Mouse (Mus musculus) layer of hippocampus, adult 11-12 months (tissue): ENCODE measurements around the gene Zbtb11.

Source experiments
- DNase-seq: peaks from one replicate; pipeline ENCODE4 v3.0.0; 2022; ENCODE audit warnings: low spot score

Zbtb11 gene

DNA sequence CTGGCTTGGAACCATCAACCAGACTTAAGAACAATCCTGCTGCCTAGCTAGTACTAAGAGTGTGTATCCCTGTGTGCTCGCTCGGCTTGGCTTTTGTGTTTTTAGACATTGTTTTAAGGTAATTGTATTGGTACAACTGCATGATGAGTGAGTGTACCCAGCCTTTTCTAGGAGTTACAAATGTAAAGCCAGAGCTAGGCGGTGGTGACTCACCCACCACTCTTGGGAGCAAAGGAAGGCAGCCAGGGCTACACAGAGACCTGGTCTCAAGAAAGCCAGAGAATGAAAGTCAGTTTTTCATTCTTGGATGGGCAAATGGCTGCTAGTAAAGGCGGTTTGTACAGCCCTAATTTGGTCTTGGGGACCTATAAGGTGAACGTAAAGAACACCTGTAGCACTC is 3.3 kb upstream of the Zbtb11 start:
- no peak for DNase-seq

DNA sequence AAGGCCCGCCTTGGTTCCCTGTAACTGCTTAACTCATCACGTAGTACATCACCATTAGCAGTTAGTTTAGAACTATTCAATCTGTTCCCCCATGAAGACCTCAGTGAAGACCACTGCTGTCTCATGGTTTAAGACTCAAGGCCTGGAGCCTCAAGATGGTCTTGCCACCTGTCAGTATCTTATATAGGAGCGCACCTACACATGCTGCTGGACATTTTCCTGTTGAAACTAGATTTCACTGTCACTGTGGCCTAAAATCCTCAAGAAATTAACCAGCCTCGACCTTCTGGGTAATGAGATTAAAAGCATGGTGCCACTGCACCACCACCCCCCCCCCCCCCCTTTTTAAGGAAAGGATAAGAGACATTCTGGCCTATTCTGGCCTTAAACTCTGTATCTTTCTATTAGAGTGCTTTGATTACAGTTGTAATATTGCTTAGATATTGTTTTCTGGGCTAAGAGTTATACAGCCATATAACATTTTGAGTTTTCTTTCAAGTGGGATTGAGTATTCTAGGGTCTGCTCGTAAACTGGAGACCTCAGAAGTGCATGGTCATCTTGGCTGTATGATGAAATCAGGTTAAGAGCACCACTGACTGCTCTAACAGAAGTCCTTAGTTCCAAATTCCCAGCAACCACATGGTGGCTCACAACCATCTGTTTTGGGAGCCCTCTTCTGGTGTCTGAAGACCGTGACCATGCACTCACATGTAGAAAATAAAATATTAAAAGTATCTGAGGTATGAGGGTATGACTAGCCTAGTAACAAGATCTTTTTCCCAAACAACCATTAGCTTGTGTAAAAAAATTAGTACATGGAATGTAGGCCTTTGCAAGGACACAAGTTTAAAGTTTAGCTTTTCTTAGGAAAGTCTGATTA is 1.7 kb upstream of the Zbtb11 start:
- DNase-seq = no peak

DNA sequence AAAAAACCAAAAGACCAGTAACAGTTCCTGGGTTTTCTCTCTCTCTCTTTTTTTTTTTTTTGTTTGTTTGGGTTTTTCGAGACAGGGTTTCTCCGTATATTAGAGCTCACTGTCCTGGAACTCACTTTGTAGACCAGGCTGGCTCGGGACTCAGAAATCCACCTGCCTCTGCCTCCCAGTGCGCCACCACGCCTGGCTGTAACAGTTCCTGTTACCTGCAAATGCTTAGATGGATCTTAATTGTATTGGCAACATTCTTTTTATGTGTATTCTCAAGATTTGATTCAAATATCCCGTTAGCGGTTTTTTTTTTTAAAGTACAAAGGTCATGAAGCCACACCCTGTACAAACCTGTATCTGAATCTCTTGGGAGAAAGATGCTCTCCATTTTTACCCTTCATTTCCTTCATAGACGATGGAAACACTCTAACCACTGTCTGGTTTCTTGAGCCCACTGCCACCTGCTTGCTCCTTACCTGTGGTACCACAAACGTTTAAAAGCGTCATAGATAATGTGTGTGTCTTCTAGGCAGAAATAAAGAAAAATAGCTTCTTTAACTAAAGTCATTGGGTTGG is 969 bp upstream of the Zbtb11 start:
- no peak for DNase-seq

- peak; percentile 88 for DNase-seq
These were observed 696 bp downstream of the Zbtb11 start for GRCm38 (mm10) chr16:55974256-55974902.

DNA sequence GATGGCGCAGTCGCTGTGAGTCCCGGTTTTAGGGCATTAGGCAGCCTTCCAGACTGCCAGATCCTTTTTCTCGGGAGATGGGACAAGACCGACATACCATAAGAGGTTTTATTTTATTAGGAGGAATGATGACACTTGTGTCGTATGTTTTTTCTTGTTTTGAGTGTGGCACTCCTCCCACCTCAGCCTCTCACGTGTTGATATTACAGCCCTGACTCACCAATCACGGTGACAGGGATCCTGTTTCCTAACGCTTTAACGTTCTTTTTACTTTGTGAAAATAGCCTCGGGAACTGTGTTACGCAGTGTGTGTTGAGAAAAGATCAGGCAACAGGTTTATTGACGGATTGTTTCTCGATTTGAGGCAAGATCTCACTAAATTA is 1.2 kb downstream of the Zbtb11 start:
- peak; percentile 47 for DNase-seq

DNA sequence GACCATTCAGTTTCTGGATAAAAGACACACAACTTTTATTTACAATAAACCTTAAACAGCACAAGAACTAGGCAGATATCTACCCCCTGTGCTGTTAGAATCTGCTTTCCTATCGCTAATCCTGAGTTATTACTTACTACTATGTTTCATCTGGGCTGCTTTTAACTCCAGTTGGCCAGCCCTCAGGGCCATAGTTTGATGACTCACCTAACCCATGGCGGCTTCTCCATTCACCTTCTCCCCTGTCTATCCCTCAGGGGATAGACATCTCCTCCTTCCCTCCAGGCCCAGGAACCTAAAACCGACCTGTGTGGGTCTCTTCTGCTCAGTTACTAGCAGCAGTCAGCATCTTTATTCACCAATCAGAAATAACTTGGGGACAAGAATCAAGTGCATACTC is 12.3 kb downstream of the Zbtb11 start:
- DNase-seq = no peak

- DNase-seq = no peak
These were observed 16.6 kb downstream of the Zbtb11 start for GRCm38 (mm10) chr16:55990311-55990710.

GRCm38 (mm10) chr16:55994235-55994634 is 20.6 kb downstream of the Zbtb11 start:
- no peak for DNase-seq

GRCm38 (mm10) chr16:56006798-56007197 is 33.1 kb downstream of the Zbtb11 start:
- DNase-seq = no peak

GRCm38 (mm10) chr16:56008862-56009261 is 35.2 kb downstream of the Zbtb11 start:
- no peak for DNase-seq

DNA sequence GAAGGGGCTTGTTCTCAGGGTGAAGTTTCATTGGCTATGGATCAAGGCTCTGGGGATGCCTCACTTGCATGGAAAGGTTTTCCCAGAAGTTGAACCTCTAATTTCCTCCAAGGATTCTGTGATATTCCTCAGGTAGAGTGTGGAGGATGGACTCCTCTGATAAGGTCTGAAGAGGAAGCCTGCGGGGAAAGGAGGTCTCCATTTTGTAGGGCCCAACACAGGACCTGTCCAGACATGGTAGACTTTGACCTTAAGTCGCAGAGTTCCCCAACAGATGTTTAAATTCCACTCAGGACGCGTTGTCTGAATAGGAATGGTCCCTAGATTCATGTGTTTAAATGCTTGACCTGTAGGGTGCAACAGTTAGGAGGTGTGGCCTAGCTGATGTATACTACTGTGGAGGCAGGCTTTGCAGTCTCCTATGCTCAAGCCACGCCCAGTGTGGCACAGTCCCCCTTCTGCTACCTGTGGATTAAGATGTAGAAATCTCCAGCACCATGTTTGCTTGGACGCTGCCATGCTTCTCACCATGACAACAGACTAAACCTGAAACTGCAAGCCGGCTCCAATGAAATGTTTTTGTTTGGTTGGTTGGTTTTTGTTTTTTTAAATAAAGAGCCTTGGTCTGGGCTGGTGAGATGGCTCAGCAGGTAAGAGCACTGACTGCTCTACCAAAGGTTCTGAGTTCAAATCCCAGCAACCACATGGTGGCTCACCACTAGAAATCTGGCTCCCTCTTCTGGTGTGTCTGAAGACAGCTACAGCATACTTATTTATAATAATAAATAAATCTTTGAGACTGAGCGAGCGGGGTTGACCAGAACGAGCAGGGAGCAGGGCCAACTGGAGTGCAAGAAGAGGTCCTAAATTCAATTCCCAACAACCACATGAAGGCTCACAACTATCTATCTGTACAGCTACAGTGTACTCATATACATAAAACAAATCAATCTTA is 39.4 kb downstream of the Zbtb11 start:
- DNase-seq = no peak

DNA sequence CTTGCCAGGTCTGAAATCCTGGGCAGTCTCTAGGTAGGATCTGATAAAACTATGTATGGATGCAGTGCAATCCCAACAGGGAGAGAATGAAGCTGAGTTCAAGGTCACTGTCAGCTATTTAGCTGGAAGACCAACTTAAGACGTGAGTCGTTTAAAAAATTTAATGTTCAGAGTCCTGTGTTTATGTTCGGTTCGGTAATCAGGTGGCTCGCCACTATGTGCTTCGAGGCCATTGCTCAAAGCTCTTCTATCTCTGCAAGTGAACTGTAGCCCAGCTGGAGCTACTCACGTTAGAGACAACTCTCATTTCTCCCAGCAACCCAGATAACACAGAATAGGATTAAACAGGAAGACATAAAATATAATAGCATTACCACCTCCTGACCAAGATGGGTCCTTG is 40.4 kb downstream of the Zbtb11 start:
- no peak for DNase-seq

DNA sequence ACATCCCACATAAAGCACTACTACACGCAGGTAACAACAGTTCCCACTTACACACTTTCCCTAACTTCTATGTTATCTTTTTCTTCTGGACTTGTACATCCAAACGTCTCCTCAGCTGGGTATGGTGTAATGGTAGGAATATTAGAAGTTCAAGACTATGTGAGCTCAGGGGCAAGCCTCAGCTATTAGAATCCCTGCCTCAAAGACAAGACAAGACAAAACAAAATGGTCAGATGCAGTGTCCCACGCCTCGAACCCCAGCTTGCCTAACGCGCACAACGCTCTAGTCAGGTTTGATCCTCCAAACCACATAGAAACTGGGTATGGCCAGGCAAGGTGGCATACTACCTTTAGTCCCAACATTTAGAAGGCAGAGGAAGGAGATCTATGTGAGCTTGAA is 46.0 kb downstream of the Zbtb11 start:
- DNase-seq = no peak

DNA sequence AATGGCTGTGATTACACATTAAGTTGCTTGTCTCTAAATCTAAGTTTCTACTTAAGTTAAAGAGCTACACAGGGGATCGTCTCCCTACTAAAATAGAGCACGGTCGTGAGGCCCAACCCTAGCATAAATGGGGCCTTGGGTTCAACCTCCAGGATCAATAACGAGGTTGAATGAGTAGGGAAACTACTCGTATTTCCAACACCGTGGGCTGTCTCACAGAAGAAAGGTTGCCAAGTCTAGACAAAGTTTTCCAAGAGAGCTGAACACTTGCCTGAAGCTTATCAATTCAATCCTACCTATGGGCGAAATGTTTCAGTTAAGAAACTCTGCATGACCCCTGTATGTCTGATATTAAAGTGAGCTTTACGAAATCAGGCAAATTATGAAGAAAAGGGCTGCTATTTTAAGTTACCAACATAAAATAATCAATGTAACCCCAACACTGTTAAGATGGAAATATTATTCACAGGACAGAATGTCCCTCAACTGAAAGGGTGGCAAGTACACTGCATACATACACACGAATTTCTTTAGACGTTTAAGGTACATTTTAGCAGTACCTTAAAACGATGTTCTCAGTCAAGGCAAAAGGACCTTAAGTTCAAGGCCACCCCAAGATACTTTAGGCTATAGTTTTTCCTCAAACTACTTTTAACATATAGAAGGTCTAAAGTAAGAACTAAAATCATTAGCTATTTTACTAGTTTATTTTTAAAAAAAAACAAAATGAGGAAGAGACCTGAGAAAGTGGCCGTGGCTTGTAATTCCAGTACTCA is 54.4 kb downstream of the Zbtb11 start:
- DNase-seq = no peak

DNA sequence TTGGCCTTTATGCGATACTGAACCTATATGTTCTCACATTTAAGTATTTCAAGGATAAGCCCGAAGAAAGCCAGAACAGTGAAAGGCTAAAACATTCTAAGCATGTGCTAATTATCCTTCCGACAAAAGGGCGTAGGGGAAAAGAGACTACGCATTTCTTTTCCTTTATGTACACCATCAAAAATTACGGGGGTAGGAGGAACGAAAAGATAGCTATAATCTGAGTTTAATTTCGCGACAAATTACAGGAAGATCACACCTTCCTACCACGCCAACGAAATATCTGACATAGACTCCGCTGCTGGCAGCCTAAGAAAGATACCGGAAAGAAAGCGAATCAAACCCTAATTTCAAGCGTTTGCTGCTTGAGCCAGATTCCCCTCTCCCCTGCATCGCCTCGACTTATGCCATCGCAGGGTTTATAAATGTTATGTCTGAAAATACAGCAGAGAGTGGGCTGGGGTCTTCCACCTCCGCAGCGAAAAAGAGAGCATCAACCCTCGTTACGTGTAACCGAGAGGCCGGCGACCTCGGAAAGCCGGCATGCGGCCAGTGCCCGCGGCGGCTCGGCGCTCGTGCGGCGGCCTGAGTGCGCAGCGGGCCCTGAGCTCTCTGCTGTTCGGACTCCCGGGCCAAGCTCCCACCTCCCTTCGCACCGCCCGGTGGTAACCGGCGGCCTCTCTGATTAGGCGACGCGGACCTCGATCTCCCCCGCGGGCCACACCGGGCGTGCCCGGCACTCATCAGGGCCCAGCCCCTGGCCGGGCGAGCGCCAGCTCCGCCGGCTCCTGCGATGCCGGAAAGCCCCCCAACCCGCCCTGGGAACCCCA is 55.3 kb downstream of the Zbtb11 start:
- DNase-seq = peak; percentile 33

GRCm38 (mm10) chr16:56029661-56030082 is 56.0 kb downstream of the Zbtb11 start, which contains the start of gene Pcnp:
Pcnp (minus strand) TSS chr16:56029739.
- peak; percentile 97 for DNase-seq

- no peak for DNase-seq
These were observed 60.9 kb downstream of the Zbtb11 start for GRCm38 (mm10) chr16:56034566-56034965.

GRCm38 (mm10) chr16:56036501-56036900 is 62.8 kb downstream of the Zbtb11 start:
- no peak for DNase-seq

- peak; percentile 91 for DNase-seq
These were observed 63.7 kb downstream of the Zbtb11 start, which contains the start of gene Trmt10c for GRCm38 (mm10) chr16:56037138-56038010. Trmt10c (minus strand) TSS chr16:56037819.
